Mouse (Mus musculus) stomach, postnatal 0 days (tissue): ENCODE measurements at regions not wholly inside any gene's neighbourhood (a gene's known extent, or its start where the extent isn't known, plus 50 kb on each side); places are given as distances from the start of the nearest gene placed in this dataset.

ENCODE experiments used
- CTCF ChIP-seq: IDR thresholded peaks from 2 replicates; pipeline ENCODE4 v1.5.1; 2016; ENCODE audit warnings: antibody characterized with exemption, low read depth, mild to moderate bottlenecking, moderate library complexity
- EP300 ChIP-seq: optimal IDR thresholded peaks from 2 replicates; pipeline ENCODE3; 2016; ENCODE audit warnings: antibody characterized with exemption

- TF ChIP-seq CTCF (no peak), EP300 (no peak)
Observed at GRCm38 (mm10) chr7:40620761-40621160, 277.4 kb upstream of the Vstm2b start.
